Mouse (Mus musculus) hindbrain, embryonic 15.5 days (tissue): ENCODE data around the gene Slc2a4. TPM values are rescaled to one million over a fixed set of nuclear protein-coding genes. Genes with fewer than 3 reads are reported as not detected.
A peak's percentile ranks its signal among the peaks of the same experiment; 100 is the strongest.

Experiments
- ATAC-seq: fragments of 200-750 bp; cut with Nextera tagmentation; 2 replicates; pipeline ENCODE4 v1.8.0; 2017; ENCODE audit warnings: low read depth, moderate number of reproducible peaks, moderate TSS enrichment; ENCODE audit not compliant: low FRiP score
- H3K27ac ChIP-seq: fragments of 300-500 bp; sonication (generic); replicated peaks from 2 replicates; pipeline ENCODE4 v1.5.1; 2015; ENCODE audit warnings: mild to moderate bottlenecking, inconsistent platforms
- H3K27me3 ChIP-seq: fragments of 300-500 bp; sonication (generic); 2 replicates; pipeline ENCODE4 v1.6.1; 2015; ENCODE audit warnings: control low read depth, inconsistent platforms
- H3K36me3 ChIP-seq: fragments of 300-500 bp; sonication (generic); 2 replicates; pipeline ENCODE4 v1.6.1; 2015; ENCODE audit warnings: control low read depth, inconsistent platforms
- H3K4me1 ChIP-seq: fragments of 300-500 bp; sonication (generic); replicated peaks from 2 replicates; pipeline ENCODE4 v1.6.1; 2015; ENCODE audit warnings: control low read depth, inconsistent platforms
- H3K4me2 ChIP-seq: fragments of 300-500 bp; sonication (generic); 2 replicates; pipeline ENCODE4 v1.6.1; 2015; ENCODE audit warnings: moderate library complexity, mild to moderate bottlenecking, inconsistent platforms
- H3K4me3 ChIP-seq: fragments of 300-500 bp; sonication (generic); 2 replicates; pipeline ENCODE4 v1.5.1; 2015; ENCODE audit warnings: mild to moderate bottlenecking, inconsistent platforms
- H3K9ac ChIP-seq: fragments of 300-500 bp; sonication (generic); 2 replicates; pipeline ENCODE4 v1.6.1; 2015; ENCODE audit warnings: inconsistent platforms
- H3K9me3 ChIP-seq: fragments of 300-500 bp; sonication (generic); 2 replicates; pipeline ENCODE4 v1.6.1; 2016; ENCODE audit warnings: control low read depth, inconsistent platforms
- WGBS: fragments of 180-500 bp; shearing (Covaris S2); methylation state at CpG from one replicate; pipeline ENCODE4 v1.1.7; 2015; 5-methylcytosine and 5-hydroxymethylcytosine counted together
- polyA plus RNA-seq: library from polyadenylated mRNA; unstranded; fragments of >200 nt; fragmentation: Nextera tagmentation; extraction: Ambion mirVana; gene quantifications from 2 replicates; pipeline ENCODE4 v1.2.1, GENCODE M21; 2015

Slc2a4 gene
- polyA plus RNA-seq, result 3.4 and 4.1 TPM in 2 replicates

- ATAC-seq, result peak; percentile 88
- WGBS, result under 1% methylated on average over 34 of the region's 34 CpGs
- H3K27ac ChIP-seq, result 0 out of 2 replicates have a peak within 1 kb of the TSS, but pooled peaks have one; percentile 31
- H3K27me3 ChIP-seq, result no peaks in the 10 kb centered on the region
- H3K4me1 ChIP-seq, result peaks cover 16% of the 10 kb centered on the region
- peak within 1 kb of the TSS; percentile 56 for H3K4me2 ChIP-seq
- H3K4me3 ChIP-seq, result peak within 1 kb of the TSS; percentile 44
- 0 out of 2 replicates have a peak within 1 kb of the TSS, but pooled peaks have one; percentile 18 for H3K9ac ChIP-seq
- H3K9me3 ChIP-seq, result no peaks in the 10 kb centered on the region
- H3K36me3 ChIP-seq, result no peaks in the 10 kb centered on the region
Observed at GRCm38 (mm10) chr11:69948066-69948762, at the start of gene Slc2a4. Slc2a4 (minus strand) TSS chr11:69948188.

GRCm38 (mm10) chr11:69997070-69997509 lies 49.1 kb upstream of the Slc2a4 start:
- H3K9ac ChIP-seq, result peak overlapping the region; percentile 83
- peak overlapping the region; percentile 96 for H3K27ac ChIP-seq
- H3K36me3 ChIP-seq, result peaks cover 30% of the 10 kb centered on the region
- no peaks in the 10 kb centered on the region for H3K27me3 ChIP-seq
- H3K9me3 ChIP-seq, result no peaks in the 10 kb centered on the region
- peak overlapping the region; percentile 80 for H3K4me2 ChIP-seq
- peaks cover 60% of the 10 kb centered on the region for H3K4me1 ChIP-seq
- peak; percentile 10 for ATAC-seq
- H3K4me3 ChIP-seq, result peak overlapping the region; percentile 94
- WGBS, result under 1% methylated on average over 40 of the region's 44 CpGs

GRCm38 (mm10) chr11:69996161-69997061 lies 48.4 kb upstream of the Slc2a4 start:
- Histone ChIP-seq H3K27ac (peak overlapping the region; percentile 96), H3K4me1 (peaks cover 53% of the 10 kb centered on the region), H3K9me3 (no peaks in the 10 kb centered on the region), H3K36me3 (peaks cover 30% of the 10 kb centered on the region), H3K4me3 (peak overlapping the region; percentile 94), H3K9ac (peak overlapping the region; percentile 83), H3K27me3 (no peaks in the 10 kb centered on the region), H3K4me2 (peak overlapping the region; percentile 80)
- 1% methylated on average over 64 of the region's 66 CpGs for WGBS
- peak; percentile 2; the same call in 1 of the 2 replicates for ATAC-seq

GRCm38 (mm10) chr11:69995391-69995960 lies 47.5 kb upstream of the Slc2a4 start, which contains the start of gene Phf23:
Phf23 (plus strand) TSS chr11:69995777.
- peak; percentile 85 for ATAC-seq
- Histone ChIP-seq H3K9me3 (no peaks in the 10 kb centered on the region), H3K27ac (peak within 1 kb of the TSS; percentile 96), H3K36me3 (peaks cover 30% of the 10 kb centered on the region), H3K27me3 (no peaks in the 10 kb centered on the region), H3K4me2 (peak within 1 kb of the TSS; percentile 80), H3K9ac (peak within 1 kb of the TSS; percentile 83), H3K4me3 (peak within 1 kb of the TSS; percentile 94), H3K4me1 (peaks cover 53% of the 10 kb centered on the region)
- WGBS, result 1% methylated on average over 34 of the region's 36 CpGs

GRCm38 (mm10) chr11:69994401-69995090 lies 46.6 kb upstream of the Slc2a4 start:
- Histone ChIP-seq H3K27me3 (no peaks in the 10 kb centered on the region), H3K4me2 (peak overlapping the region; percentile 80), H3K36me3 (peaks cover 32% of the 10 kb centered on the region), H3K9ac (no peak overlapping the region), H3K27ac (no peak overlapping the region), H3K4me3 (peak overlapping the region; percentile 94; the same call in 1 of the 2 replicates), H3K4me1 (peaks cover 49% of the 10 kb centered on the region), H3K9me3 (no peaks in the 10 kb centered on the region)
- ATAC-seq, result no peak
- 86% methylated on average over 11 of the region's 11 CpGs for WGBS

- H3K4me2 ChIP-seq, result peak overlapping the region; percentile 75
- 91% methylated on average over 3 of the region's 3 CpGs for WGBS
Observed at GRCm38 (mm10) chr11:69992932-69993331, 44.9 kb upstream of the Slc2a4 start.

GRCm38 (mm10) chr11:69992396-69992795 lies 44.4 kb upstream of the Slc2a4 start:
- no peak for ATAC-seq
- WGBS, result 85% methylated on average over 10 of the region's 10 CpGs
- H3K36me3 ChIP-seq, result peaks cover 37% of the 10 kb centered on the region
- peak overlapping the region; percentile 75 for H3K4me2 ChIP-seq
- H3K27ac ChIP-seq, result no peak overlapping the region
- H3K4me3 ChIP-seq, result peak overlapping the region; percentile 72
- H3K4me1 ChIP-seq, result peaks cover 34% of the 10 kb centered on the region
- H3K27me3 ChIP-seq, result no peaks in the 10 kb centered on the region
- H3K9ac ChIP-seq, result peak overlapping the region; percentile 82
- no peaks in the 10 kb centered on the region for H3K9me3 ChIP-seq

More at GRCm38 (mm10) chr11:69992932-69993331, 44.9 kb upstream of the Slc2a4 start:
- no peak for ATAC-seq
- H3K4me1 ChIP-seq, result peaks cover 40% of the 10 kb centered on the region
- peaks cover 32% of the 10 kb centered on the region for H3K36me3 ChIP-seq
- peak overlapping the region; percentile 72 for H3K4me3 ChIP-seq
- H3K27me3 ChIP-seq, result no peaks in the 10 kb centered on the region
- H3K9me3 ChIP-seq, result no peaks in the 10 kb centered on the region
- no peak overlapping the region for H3K27ac ChIP-seq
- 0 out of 2 replicates have a peak overlapping the region, but pooled peaks have one; percentile 8 for H3K9ac ChIP-seq

- Histone ChIP-seq H3K27ac (peak overlapping the region; percentile 93), H3K4me2 (peak overlapping the region; percentile 75), H3K27me3 (no peaks in the 10 kb centered on the region), H3K9me3 (no peaks in the 10 kb centered on the region), H3K4me1 (peaks cover 31% of the 10 kb centered on the region), H3K9ac (peak overlapping the region; percentile 82), H3K4me3 (peak overlapping the region; percentile 72), H3K36me3 (peaks cover 39% of the 10 kb centered on the region)
- 0% methylated on average over 15 of the region's 15 CpGs for WGBS
- ATAC-seq, result peak; percentile 7
Observed at GRCm38 (mm10) chr11:69991711-69992110, 43.7 kb upstream of the Slc2a4 start.

- peak within 1 kb of the TSS; percentile 75 for H3K4me2 ChIP-seq
- peaks cover 31% of the 10 kb centered on the region for H3K4me1 ChIP-seq
- peaks cover 45% of the 10 kb centered on the region for H3K36me3 ChIP-seq
- peak within 1 kb of the TSS; percentile 82 for H3K9ac ChIP-seq
- no peaks in the 10 kb centered on the region for H3K27me3 ChIP-seq
- peak within 1 kb of the TSS; percentile 72 for H3K4me3 ChIP-seq
- H3K27ac ChIP-seq, result peak within 1 kb of the TSS; percentile 93
- WGBS, result under 1% methylated on average over 40 of the region's 40 CpGs
- H3K9me3 ChIP-seq, result no peaks in the 10 kb centered on the region
- peak; percentile 71 for ATAC-seq
Observed at GRCm38 (mm10) chr11:69990850-69991691, 43.1 kb upstream of the Slc2a4 start, which contains the start of gene Gabarap. Gabarap (plus strand) TSS chr11:69991143.

- peak overlapping the region; percentile 47; the same call in 1 of the 2 replicates for H3K27ac ChIP-seq
- H3K36me3 ChIP-seq, result peaks cover 52% of the 10 kb centered on the region
- no peak overlapping the region for H3K4me3 ChIP-seq
- H3K27me3 ChIP-seq, result no peaks in the 10 kb centered on the region
- 88% methylated on average over 8 of the region's 8 CpGs for WGBS
- no peaks in the 10 kb centered on the region for H3K9me3 ChIP-seq
- ATAC-seq, result no peak
- no peak overlapping the region for H3K4me2 ChIP-seq
- H3K9ac ChIP-seq, result no peak overlapping the region
- peaks cover 31% of the 10 kb centered on the region for H3K4me1 ChIP-seq
Observed at GRCm38 (mm10) chr11:69989949-69990348, 42.0 kb upstream of the Slc2a4 start.
